Mouse (Mus musculus): ENCODE measurements at regions not wholly inside any gene's neighbourhood (a gene's known extent, or its start where the extent isn't known, plus 50 kb on each side); places are given as distances from the start of the nearest gene placed in this dataset.

GRCm38 (mm10) chr6:147416592-147416991 is 59.0 kb upstream of the Ccdc91 start:
- DNase-seq (ENCODE audit: low spot score): no peak

GRCm38 (mm10) chr6:147413713-147414112 is 61.9 kb upstream of the Ccdc91 start:
- no peak for DNase-seq (ENCODE audit: low spot score)

- no peak for DNase-seq (ENCODE audit: low spot score)
Measured at GRCm38 (mm10) chr6:147397984-147398383, 77.6 kb upstream of the Ccdc91 start.

GRCm38 (mm10) chr6:147391425-147392158 is 84.0 kb upstream of the Ccdc91 start:
- DNase-seq (ENCODE audit: low spot score): no peak

GRCm38 (mm10) chr6:147390499-147390898 is 85.1 kb upstream of the Ccdc91 start:
- DNase-seq (ENCODE audit: low spot score): no peak

GRCm38 (mm10) chr6:147388727-147389126 is 86.9 kb upstream of the Ccdc91 start:
- no peak for DNase-seq (ENCODE audit: low spot score)

GRCm38 (mm10) chr6:147385606-147386005 is 90.0 kb upstream of the Ccdc91 start:
- DNase-seq (ENCODE audit: low spot score): no peak

- no peak for DNase-seq (ENCODE audit: low spot score)
Measured at GRCm38 (mm10) chr6:147380519-147380918, 95.1 kb upstream of the Ccdc91 start.

GRCm38 (mm10) chr6:147377679-147378078 is 97.9 kb upstream of the Ccdc91 start:
- DNase-seq (ENCODE audit: low spot score): no peak

- no peak for DNase-seq (ENCODE audit: low spot score)
Measured at GRCm38 (mm10) chr6:147371737-147372136, 103.9 kb upstream of the Ccdc91 start.

GRCm38 (mm10) chr6:147371336-147371735 is 104.3 kb upstream of the Ccdc91 start:
- DNase-seq (ENCODE audit: low spot score): no peak

- DNase-seq (ENCODE audit: low spot score): no peak
Measured at GRCm38 (mm10) chr6:147362842-147363241, 98.9 kb upstream of the Pthlh start.

GRCm38 (mm10) chr6:147357031-147357430 is 93.0 kb upstream of the Pthlh start:
- no peak for DNase-seq (ENCODE audit: low spot score)

- no peak for DNase-seq (ENCODE audit: low spot score)
Measured at GRCm38 (mm10) chr6:147356570-147356969, 92.6 kb upstream of the Pthlh start.

GRCm38 (mm10) chr6:147349566-147350237 is 85.7 kb upstream of the Pthlh start:
- no peak for DNase-seq (ENCODE audit: low spot score)

GRCm38 (mm10) chr6:147348621-147349020 is 84.6 kb upstream of the Pthlh start:
- DNase-seq (ENCODE audit: low spot score): no peak

GRCm38 (mm10) chr6:147341042-147341441 is 77.1 kb upstream of the Pthlh start:
- DNase-seq (ENCODE audit: low spot score): no peak

GRCm38 (mm10) chr6:147332976-147333375 is 69.0 kb upstream of the Pthlh start:
- DNase-seq (ENCODE audit: low spot score): no peak

GRCm38 (mm10) chr6:147329201-147329600 is 65.2 kb upstream of the Pthlh start:
- DNase-seq (ENCODE audit: low spot score): no peak

- DNase-seq (ENCODE audit: low spot score): peak; percentile 2
Measured at GRCm38 (mm10) chr6:147324336-147324735, 60.4 kb upstream of the Pthlh start.

GRCm38 (mm10) chr6:147318106-147318505 is 54.1 kb upstream of the Pthlh start:
- DNase-seq (ENCODE audit: low spot score): peak; percentile 15

- DNase-seq (ENCODE audit: low spot score): no peak
Measured at GRCm38 (mm10) chr6:147316702-147317468, 52.9 kb upstream of the Pthlh start.

- DNase-seq (ENCODE audit: low spot score): no peak
Measured at GRCm38 (mm10) chr6:147316140-147316539, 52.2 kb upstream of the Pthlh start.
